Mouse (Mus musculus) stomach, embryonic 16.5 days (tissue): ENCODE results near the gene Shq1. TPM values are rescaled to one million over a fixed set of nuclear protein-coding genes. Genes with fewer than 3 reads are reported as not detected.

Experiments used
- ATAC-seq: fragments of 200-750 bp; cut with Nextera tagmentation; 2 replicates; pipeline ENCODE4 v1.8.0; 2017; ENCODE audit warnings: moderate number of reproducible peaks, moderate TSS enrichment; ENCODE audit not compliant: insufficient read depth, low FRiP score
- H3K27ac ChIP-seq: fragments of 300-500 bp; sonication (generic); 2 replicates; pipeline ENCODE4 v1.5.1; 2014; ENCODE audit warnings: low read length
- H3K27me3 ChIP-seq: fragments of 300-500 bp; sonication (generic); 2 replicates; pipeline ENCODE4 v1.6.1; 2014; ENCODE audit warnings: low read length, control low read depth, mixed read lengths; ENCODE audit not compliant: control insufficient read depth, insufficient read depth
- H3K36me3 ChIP-seq: fragments of 300-500 bp; sonication (generic); 2 replicates; pipeline ENCODE4 v1.6.1; 2014; ENCODE audit warnings: low read length; ENCODE audit not compliant: control insufficient read depth, insufficient read depth
- H3K4me1 ChIP-seq: fragments of 300-500 bp; sonication (generic); 2 replicates; pipeline ENCODE4 v1.6.1; 2014; ENCODE audit warnings: low read length, control low read depth, mixed read lengths; ENCODE audit not compliant: control insufficient read depth, insufficient read depth
- H3K4me2 ChIP-seq: fragments of 300-500 bp; sonication (generic); 2 replicates; pipeline ENCODE4 v1.6.1; 2014; ENCODE audit warnings: low read depth, low read length, mixed read lengths
- H3K4me3 ChIP-seq: fragments of 300-500 bp; sonication (generic); replicated peaks from 2 replicates; pipeline ENCODE4 v1.5.1; 2014; ENCODE audit warnings: mild to moderate bottlenecking, low read length
- H3K9ac ChIP-seq: fragments of 300-500 bp; sonication (generic); 2 replicates; pipeline ENCODE4 v1.6.1; 2014; ENCODE audit warnings: low read length
- H3K9me3 ChIP-seq: fragments of 300-500 bp; sonication (generic); replicated peaks from 2 replicates; pipeline ENCODE4 v1.6.1; 2016; ENCODE audit warnings: low read length, control low read depth; ENCODE audit not compliant: control insufficient read depth
- WGBS: fragments of 180-500 bp; shearing (Covaris S2); extraction: QIAGEN DNeasy Blood & Tissue Kit; methylation state at CpG from one replicate; pipeline ENCODE4 v1.1.7; 2014; 5-methylcytosine and 5-hydroxymethylcytosine counted together
- polyA plus RNA-seq: library from polyadenylated mRNA; unstranded; fragments of >200 nt; fragmentation: Nextera tagmentation; extraction: Ambion mirVana; gene quantifications from 2 replicates; pipeline ENCODE4 v1.2.1, GENCODE M21; 2015

Shq1 gene
- 15.9 and 17.2 TPM in 2 replicates for polyA plus RNA-seq

DNA sequence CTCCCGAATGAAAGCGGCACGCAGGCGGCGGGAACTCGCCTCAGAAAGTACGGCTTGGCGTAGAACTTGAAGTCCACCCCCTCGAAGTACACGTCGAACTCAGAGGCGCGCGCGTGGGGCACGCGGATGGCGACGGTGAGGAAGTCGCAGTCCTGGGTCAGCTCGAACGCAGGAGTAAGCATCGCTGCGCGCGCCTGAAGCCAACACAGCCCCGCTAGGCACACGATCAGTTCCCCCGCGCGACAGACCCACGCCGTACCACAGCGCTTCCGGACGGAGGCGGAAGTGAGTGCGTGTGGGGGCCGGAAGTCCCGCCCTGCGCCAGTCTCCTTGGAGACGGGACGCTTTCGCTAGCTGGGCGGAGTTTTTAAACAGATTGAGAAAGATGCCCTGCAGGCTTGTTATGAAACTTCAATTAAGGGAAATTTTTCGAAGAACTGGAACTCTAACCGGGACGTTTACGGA, at the start of gene Shq1:
Gene Shq1, minus strand, starts transcription at position 278 of the 465 bp plus-strand sequence.
- Histone ChIP-seq H3K4me1 (peaks cover 7% of the 10 kb centered on the region; the same call in 1 of the 2 replicates), H3K27ac (peak within 1 kb of the TSS; percentile 33), H3K27me3 (no peaks in the 10 kb centered on the region), H3K36me3 (no peaks in the 10 kb centered on the region), H3K9me3 (no peaks in the 10 kb centered on the region), H3K9ac (peak within 1 kb of the TSS; percentile 86), H3K4me2 (peak within 1 kb of the TSS; percentile 91), H3K4me3 (peak within 1 kb of the TSS; percentile 94)
- under 1% methylated on average over 49 of the region's 49 CpGs for WGBS
- peak; percentile 93 for ATAC-seq

DNA sequence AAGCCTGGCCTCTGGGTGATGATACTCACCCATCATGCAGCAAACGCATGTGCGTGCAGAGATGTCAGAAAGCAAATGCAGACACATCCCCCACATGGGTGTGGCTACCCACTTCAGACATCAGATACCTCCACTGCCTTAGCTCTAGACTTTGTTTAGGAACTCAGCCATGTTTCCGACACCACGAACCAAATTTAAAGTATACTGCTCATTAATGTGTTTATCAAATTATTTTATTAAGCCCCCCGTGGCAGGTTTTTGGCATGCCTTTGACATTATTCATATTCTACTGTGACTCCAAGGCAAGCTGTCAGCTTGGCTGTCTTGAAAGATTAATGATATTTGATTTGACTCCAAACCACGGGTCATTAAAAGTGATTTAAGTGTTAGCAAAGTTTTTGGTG, 49.1 kb upstream of the Shq1 start:
- no peak for ATAC-seq
- no peaks in the 10 kb centered on the region for H3K27me3 ChIP-seq
- H3K27ac ChIP-seq = no peak overlapping the region
- H3K9me3 ChIP-seq = no peaks in the 10 kb centered on the region
- H3K36me3 ChIP-seq = no peaks in the 10 kb centered on the region
- H3K4me3 ChIP-seq = no peak overlapping the region
- H3K4me1 ChIP-seq = 0 out of 2 replicates have a peak, but pooled peaks cover 3% of the 10 kb centered on the region
- 42% methylated on average over 6 of the region's 6 CpGs for WGBS
- H3K9ac ChIP-seq = no peak overlapping the region
- H3K4me2 ChIP-seq = no peak overlapping the region

DNA sequence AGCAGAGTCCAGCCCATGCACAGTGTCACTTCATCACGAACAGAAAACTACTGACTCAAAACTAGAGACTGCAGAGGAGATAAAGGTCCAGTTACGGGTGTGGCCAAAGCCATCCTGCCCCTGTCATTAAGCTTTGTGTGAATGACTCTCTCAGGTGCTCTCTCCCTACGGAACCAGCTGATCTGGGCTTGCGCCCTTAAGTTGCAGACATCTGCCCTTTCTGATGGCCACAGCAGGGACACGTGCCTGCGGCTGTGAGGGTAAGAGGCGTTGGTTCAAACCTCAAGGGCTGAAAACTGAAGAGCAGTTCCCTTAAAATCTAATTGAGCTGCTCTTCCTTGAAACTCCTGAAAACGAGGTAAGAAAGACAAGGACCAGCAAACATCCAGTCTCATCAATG, 45.9 kb upstream of the Shq1 start:
- H3K9me3 ChIP-seq = no peaks in the 10 kb centered on the region
- no peak overlapping the region for H3K4me3 ChIP-seq
- no peak overlapping the region for H3K4me2 ChIP-seq
- H3K36me3 ChIP-seq = no peaks in the 10 kb centered on the region
- WGBS = 70% methylated on average over 8 of the region's 8 CpGs
- no peak for ATAC-seq
- H3K27me3 ChIP-seq = no peaks in the 10 kb centered on the region
- H3K4me1 ChIP-seq = 0 out of 2 replicates have a peak, but pooled peaks cover 3% of the 10 kb centered on the region
- H3K27ac ChIP-seq = no peak overlapping the region
- no peak overlapping the region for H3K9ac ChIP-seq

DNA sequence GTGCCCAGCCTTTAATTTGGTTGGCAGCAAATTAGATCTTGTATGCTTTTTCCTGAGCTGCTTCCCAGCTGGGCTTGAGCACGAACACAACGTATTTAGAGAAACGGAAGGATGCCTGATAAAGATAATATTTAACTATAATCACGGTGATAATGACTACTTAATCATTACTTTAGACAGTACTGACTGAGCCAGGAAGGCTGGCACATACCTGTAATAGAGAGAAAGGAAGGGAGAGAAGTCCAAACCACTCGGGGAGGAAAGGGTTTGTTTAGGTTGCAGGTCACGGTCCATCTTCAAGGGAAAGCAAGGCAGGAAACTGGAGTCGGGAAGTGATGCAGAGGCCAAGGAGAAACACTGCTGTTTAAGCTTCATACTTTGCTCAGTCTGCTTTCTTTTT, 45.2 kb upstream of the Shq1 start:
- H3K4me3 ChIP-seq = no peak overlapping the region
- no peaks in the 10 kb centered on the region for H3K27me3 ChIP-seq
- no peak for ATAC-seq
- H3K9me3 ChIP-seq = no peaks in the 10 kb centered on the region
- no peaks in the 10 kb centered on the region for H3K36me3 ChIP-seq
- H3K9ac ChIP-seq = no peak overlapping the region
- H3K4me2 ChIP-seq = no peak overlapping the region
- H3K27ac ChIP-seq = no peak overlapping the region
- WGBS = 48% methylated on average over 7 of the region's 7 CpGs
- H3K4me1 ChIP-seq = 0 out of 2 replicates have a peak, but pooled peaks cover 3% of the 10 kb centered on the region

DNA sequence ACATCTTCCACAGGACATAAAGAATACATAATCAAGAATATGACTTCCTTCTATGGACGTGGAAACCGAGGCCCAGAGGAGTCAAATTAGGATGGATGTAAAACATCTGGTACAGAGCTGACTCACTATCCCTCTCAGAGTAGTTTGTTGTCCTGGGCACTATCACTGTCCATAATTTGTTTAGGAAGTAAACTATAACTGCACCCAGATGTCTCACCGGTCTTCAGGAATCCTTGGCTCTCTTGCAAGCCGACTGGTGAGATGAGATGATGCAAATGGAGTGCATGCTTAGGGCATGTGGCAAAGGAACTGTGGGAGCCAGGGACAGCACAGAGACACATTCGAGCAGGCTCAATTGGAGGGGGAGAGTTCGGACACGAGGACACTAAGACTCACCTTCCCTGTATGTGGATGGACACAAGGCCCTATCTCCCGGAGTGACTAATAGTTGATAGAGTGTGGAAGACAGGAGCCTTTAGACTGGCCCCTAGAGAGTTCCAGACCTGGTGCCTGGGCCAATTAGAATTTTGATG, 44.4 kb upstream of the Shq1 start:
- no peak for ATAC-seq
- H3K27me3 ChIP-seq = no peaks in the 10 kb centered on the region
- H3K4me1 ChIP-seq = 0 out of 2 replicates have a peak, but pooled peaks cover 3% of the 10 kb centered on the region
- H3K4me2 ChIP-seq = no peak overlapping the region
- H3K36me3 ChIP-seq = no peaks in the 10 kb centered on the region
- H3K9me3 ChIP-seq = no peaks in the 10 kb centered on the region
- WGBS = 64% methylated on average over 8 of the region's 8 CpGs
- no peak overlapping the region for H3K9ac ChIP-seq
- no peak overlapping the region for H3K4me3 ChIP-seq
- H3K27ac ChIP-seq = no peak overlapping the region

DNA sequence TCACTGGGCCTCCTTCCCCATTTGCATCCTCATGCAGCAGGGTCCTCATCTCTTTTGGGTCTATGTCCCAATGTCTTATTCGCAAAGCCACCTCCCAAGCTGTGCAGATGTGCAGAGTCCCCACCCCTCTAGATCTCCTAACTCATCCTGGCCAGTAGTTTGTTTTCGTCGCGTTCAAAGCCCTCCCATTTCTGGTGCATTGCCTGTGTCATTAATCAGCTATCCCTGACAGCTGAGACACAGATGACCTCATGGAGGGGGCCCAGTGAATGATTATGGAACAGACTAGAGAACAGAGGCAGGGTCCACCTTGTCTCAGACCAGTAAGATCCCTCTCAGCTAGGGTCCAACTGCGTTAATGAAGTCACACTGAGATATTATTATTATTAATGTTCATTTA, 39.9 kb upstream of the Shq1 start:
- 66% methylated on average over 5 of the region's 5 CpGs for WGBS
- Histone ChIP-seq H3K27ac (no peak overlapping the region), H3K9me3 (no peaks in the 10 kb centered on the region), H3K4me2 (no peak overlapping the region), H3K4me3 (no peak overlapping the region), H3K9ac (no peak overlapping the region), H3K27me3 (no peaks in the 10 kb centered on the region; the same call in 1 of the 2 replicates), H3K36me3 (no peaks in the 10 kb centered on the region), H3K4me1 (no peaks in the 10 kb centered on the region; the same call in 1 of the 2 replicates)
- no peak for ATAC-seq

DNA sequence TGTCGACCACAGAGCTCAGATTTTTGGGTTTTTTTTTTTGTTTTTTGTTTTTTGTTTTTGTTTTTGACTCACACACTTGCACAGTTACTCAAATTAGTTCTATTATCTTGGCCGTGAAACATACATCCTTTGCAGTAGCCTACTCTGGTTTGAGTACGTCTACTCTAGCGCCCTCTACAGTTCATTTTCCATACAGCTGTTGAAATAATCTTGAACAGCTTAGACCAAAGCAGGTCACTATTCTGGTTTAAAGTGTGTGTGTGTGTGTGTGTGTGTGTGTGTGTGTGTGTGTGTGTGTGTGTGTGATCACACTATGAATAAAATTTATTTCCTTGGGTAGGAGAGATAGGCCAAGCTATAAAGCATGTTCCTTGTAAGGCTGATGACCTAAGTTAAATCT, 39.2 kb upstream of the Shq1 start:
- no peak for ATAC-seq
- peaks cover 7% of the 10 kb centered on the region for H3K27me3 ChIP-seq
- H3K9ac ChIP-seq = no peak overlapping the region
- no peak overlapping the region for H3K27ac ChIP-seq
- H3K4me2 ChIP-seq = no peak overlapping the region
- WGBS = 36% methylated on average over 4 of the region's 4 CpGs
- no peaks in the 10 kb centered on the region for H3K9me3 ChIP-seq
- H3K36me3 ChIP-seq = no peaks in the 10 kb centered on the region
- no peak overlapping the region for H3K4me3 ChIP-seq
- H3K4me1 ChIP-seq = peaks cover 6% of the 10 kb centered on the region

DNA sequence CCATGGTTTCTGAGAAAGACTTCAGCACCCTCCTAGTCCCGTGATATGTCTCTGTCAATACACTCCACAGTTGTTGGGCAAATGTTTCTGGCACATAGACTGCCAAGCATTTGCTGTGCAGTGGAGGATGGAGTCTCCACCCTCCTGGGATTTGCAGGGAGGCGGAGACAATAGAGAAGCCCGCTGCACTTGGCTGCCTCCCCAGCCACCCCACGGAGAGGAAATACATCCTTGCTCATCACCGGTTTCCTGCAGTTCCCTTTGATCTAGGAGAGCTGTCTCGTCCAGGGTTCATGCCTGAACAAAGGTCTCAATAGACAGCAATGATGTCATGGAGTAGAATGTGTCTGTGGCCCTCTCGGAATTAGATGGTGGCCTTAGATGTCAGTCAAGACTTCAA, 38.5 kb upstream of the Shq1 start:
- Histone ChIP-seq H3K27me3 (peaks cover 12% of the 10 kb centered on the region), H3K4me2 (no peak overlapping the region), H3K36me3 (no peaks in the 10 kb centered on the region), H3K4me1 (peaks cover 10% of the 10 kb centered on the region), H3K27ac (no peak overlapping the region), H3K4me3 (no peak overlapping the region), H3K9me3 (no peaks in the 10 kb centered on the region), H3K9ac (no peak overlapping the region)
- WGBS = 34% methylated on average over 7 of the region's 7 CpGs
- no peak for ATAC-seq

DNA sequence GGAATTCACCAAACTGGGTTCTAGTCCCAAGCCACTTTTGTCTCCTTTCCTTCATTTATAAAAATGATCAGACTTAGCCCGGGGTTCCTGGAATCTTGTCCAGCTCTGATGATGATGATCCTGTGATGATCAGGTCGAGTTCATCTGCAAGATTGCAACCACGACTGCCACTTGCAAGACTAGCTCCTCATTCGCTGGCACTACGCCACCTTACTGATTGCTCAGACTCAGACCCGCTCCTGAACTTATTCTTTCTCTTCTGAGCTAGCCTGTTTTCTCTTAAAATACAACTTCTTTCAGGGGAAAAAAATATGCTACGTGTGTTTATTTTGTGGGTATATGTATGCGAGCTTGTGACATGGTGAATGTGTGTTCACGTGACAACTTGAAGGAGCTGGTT, 38.0 kb upstream of the Shq1 start:
- H3K27ac ChIP-seq = no peak overlapping the region
- no peak for ATAC-seq
- peaks cover 10% of the 10 kb centered on the region for H3K4me1 ChIP-seq
- H3K9ac ChIP-seq = no peak overlapping the region
- H3K4me2 ChIP-seq = no peak overlapping the region
- H3K36me3 ChIP-seq = no peaks in the 10 kb centered on the region
- peaks cover 17% of the 10 kb centered on the region for H3K27me3 ChIP-seq
- no peak overlapping the region for H3K4me3 ChIP-seq
- no peaks in the 10 kb centered on the region for H3K9me3 ChIP-seq
- 78% methylated on average over 9 of the region's 9 CpGs for WGBS
